Mouse (Mus musculus): Measurements from ENCODE around the gene Dvl3.

Dvl3 gene

GRCm38 (mm10) chr16:20497980-20498676 lies 18.7 kb upstream of the Dvl3 start:
- no peak for DNase-seq (ENCODE audit: inconsistent ontology term)

- DNase-seq (ENCODE audit: inconsistent ontology term) = peak; percentile 91
Observed at GRCm38 (mm10) chr16:20498677-20499475, 17.9 kb upstream of the Dvl3 start, which contains the start of gene Eif2b5. Gene Eif2b5, plus strand, starts transcription at chr16:20498817.

- DNase-seq (ENCODE audit: inconsistent ontology term) = no peak
Observed at GRCm38 (mm10) chr16:20506000-20506399, 10.8 kb upstream of the Dvl3 start.

- no peak for DNase-seq (ENCODE audit: inconsistent ontology term)
Observed at GRCm38 (mm10) chr16:20509349-20509748, 7.4 kb upstream of the Dvl3 start.

- no peak for DNase-seq (ENCODE audit: inconsistent ontology term)
Observed at GRCm38 (mm10) chr16:20511277-20511847, 5.4 kb upstream of the Dvl3 start.

GRCm38 (mm10) chr16:20516032-20516431 lies 750 bp upstream of the Dvl3 start:
- no peak for DNase-seq (ENCODE audit: inconsistent ontology term)

- peak; percentile 53 for DNase-seq (ENCODE audit: inconsistent ontology term)
Observed at GRCm38 (mm10) chr16:20517216-20517615, 434 bp downstream of the Dvl3 start.

- peak; percentile 81 for DNase-seq (ENCODE audit: inconsistent ontology term)
Observed at GRCm38 (mm10) chr16:20517701-20518374, 1.1 kb downstream of the Dvl3 start.

- no peak for DNase-seq (ENCODE audit: inconsistent ontology term)
Observed at GRCm38 (mm10) chr16:20523886-20524285, 7.1 kb downstream of the Dvl3 start.

GRCm38 (mm10) chr16:20528779-20529178 lies 12.0 kb downstream of the Dvl3 start:
- DNase-seq (ENCODE audit: inconsistent ontology term) = no peak

- DNase-seq (ENCODE audit: inconsistent ontology term) = no peak
Observed at GRCm38 (mm10) chr16:20529375-20529774, 12.6 kb downstream of the Dvl3 start.

GRCm38 (mm10) chr16:20530941-20531340 lies 14.2 kb downstream of the Dvl3 start:
- DNase-seq (ENCODE audit: inconsistent ontology term) = no peak

- DNase-seq (ENCODE audit: inconsistent ontology term) = no peak
Observed at GRCm38 (mm10) chr16:20534617-20535295, 18.0 kb downstream of the Dvl3 start.

- peak; percentile 98 for DNase-seq (ENCODE audit: inconsistent ontology term)
Observed at GRCm38 (mm10) chr16:20535296-20536080, 18.7 kb downstream of the Dvl3 start, which contains the start of gene Ap2m1. Gene Ap2m1, plus strand, starts transcription at chr16:20535478.

- DNase-seq (ENCODE audit: inconsistent ontology term) = no peak
Observed at GRCm38 (mm10) chr16:20536081-20536665, 19.4 kb downstream of the Dvl3 start.

GRCm38 (mm10) chr16:20537071-20537471 lies 20.3 kb downstream of the Dvl3 start:
- DNase-seq (ENCODE audit: inconsistent ontology term) = peak; percentile 82

- DNase-seq (ENCODE audit: inconsistent ontology term) = no peak
Observed at GRCm38 (mm10) chr16:20537601-20538320, 21.0 kb downstream of the Dvl3 start.

GRCm38 (mm10) chr16:20539649-20540048 lies 22.9 kb downstream of the Dvl3 start:
- DNase-seq (ENCODE audit: inconsistent ontology term) = no peak

- DNase-seq (ENCODE audit: inconsistent ontology term) = no peak
Observed at GRCm38 (mm10) chr16:20540438-20540837, 23.7 kb downstream of the Dvl3 start.

- DNase-seq (ENCODE audit: inconsistent ontology term) = no peak
Observed at GRCm38 (mm10) chr16:20545696-20546095, 28.9 kb downstream of the Dvl3 start.
